Mouse (Mus musculus): ENCODE measurements around the gene Popdc3. TPM values are rescaled to one million over a fixed set of nuclear protein-coding genes. Genes with fewer than 3 reads are reported as not detected.

The Popdc3 gene
- not detected for polyA plus RNA-seq (2014; fragmentation: Illumina TruSeq; extraction: RNeasy Lipid Tissue Mini Kit (QIAGEN cat#74804); ENCODE audit: low read depth, low replicate concordance)

DNA sequence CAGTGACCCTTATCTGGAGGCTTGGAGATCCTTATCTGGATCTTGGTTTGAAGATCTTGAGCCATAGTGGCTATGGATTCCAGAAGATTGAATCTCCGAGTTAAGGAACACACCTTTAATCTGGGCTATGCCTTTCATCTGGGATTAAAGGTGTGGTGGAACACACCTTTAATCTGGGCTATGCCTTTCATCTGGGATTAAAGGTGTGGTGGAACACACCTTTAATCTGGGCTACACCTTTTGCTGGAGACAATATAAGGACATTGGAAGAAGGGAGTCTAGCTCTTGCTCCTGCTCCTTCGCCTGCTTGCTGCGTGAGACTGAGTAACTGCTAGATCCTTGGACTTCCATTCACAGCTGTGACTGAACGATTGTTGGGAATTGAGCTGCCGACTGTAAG is at the start of gene Popdc3:
Gene Popdc3, plus strand, starts transcription at position 301 of the 400 bp plus-strand sequence.

DNA sequence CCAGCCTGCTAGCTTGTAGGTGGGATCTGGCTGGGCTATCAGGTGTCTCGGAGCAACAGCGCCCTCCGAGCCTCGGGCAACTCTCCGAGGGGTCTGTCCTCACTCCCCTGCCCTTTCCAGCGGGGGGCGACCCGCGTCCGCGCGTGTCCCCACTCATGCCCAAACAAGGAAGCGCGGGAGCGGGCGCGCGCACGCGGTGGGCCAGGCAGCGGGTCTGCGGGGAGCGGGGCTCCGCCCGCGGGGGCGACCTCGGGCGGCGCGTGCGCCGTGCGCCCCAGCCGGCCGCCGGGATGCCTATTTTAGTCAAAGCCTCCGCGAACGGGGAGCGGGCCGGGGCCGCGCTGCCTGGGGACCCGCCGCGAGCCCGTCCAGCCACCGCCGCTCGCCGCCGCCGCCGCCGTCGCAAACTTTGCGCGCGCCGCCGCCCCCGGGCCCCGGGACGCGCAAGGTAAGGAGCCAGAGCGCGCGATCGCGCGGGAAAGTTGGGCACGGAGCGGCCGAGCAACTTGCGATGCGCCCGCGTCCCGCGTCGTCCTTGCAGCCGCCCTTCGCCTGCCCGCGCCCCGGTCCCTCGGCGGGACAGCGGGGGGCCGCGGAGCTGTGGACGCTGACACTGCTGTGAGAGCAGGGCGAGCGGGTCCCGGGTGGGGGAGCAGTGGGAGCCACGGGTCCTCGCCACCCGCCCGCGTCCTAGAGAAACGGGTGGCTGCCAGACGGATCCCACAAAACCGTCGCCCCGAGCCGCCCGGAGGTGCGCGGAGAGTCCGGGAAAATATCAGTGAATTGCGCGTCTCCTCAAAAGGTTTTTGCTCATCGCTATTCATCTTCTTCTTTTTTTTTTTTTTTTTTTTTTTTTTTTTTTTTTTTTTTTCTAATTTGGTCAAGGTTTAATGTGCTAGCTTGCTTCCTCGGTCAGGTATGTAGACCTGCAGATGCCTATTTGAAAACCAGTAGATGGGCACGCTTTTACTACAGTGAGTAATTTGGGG is 157.8 kb downstream of the Popdc3 start, which contains the start of gene Bves:
Gene Bves, plus strand, starts transcription at position 339 of the 989 bp plus-strand sequence.

Other genes with a start within 250 kb of the Popdc3 start
- 5.4 TPM for gene Prep, start 110.9 kb upstream of the Popdc3 start, polyA plus RNA-seq (2014; fragmentation: Illumina TruSeq; extraction: RNeasy Lipid Tissue Mini Kit (QIAGEN cat#74804); ENCODE audit: low read depth, low replicate concordance)
- not detected for gene Bves, start 157.7 kb downstream of the Popdc3 start, polyA plus RNA-seq (2014; fragmentation: Illumina TruSeq; extraction: RNeasy Lipid Tissue Mini Kit (QIAGEN cat#74804); ENCODE audit: low read depth, low replicate concordance)

Measured in kidney, adult 10 weeks (tissue).